In genomic region chr13:42894598-42894997, GRCm38 (mm10) we compare ENCODE assay signal across 18 mouse cellular contexts.
"Had no signal": no experiment of that assay in that cellular context is flagged by ENCODE, and none has a peak within 500 bp of the region (broad histone marks: within the 10 kb centered on the region; RNA-seq: fewer than 3 reads in every experiment).

No protein-coding gene starts in this region.

- H3K9ac ChIP-seq: liver, postnatal 0 days; lung, embryonic 15.5 days; midbrain, embryonic 13.5 days; midbrain, embryonic 15.5 days; neural tube, embryonic 12.5 days; stomach, embryonic 15.5 days had no signal

- DNase-seq: liver, postnatal 0 days; lung, adult 2 months; lung, postnatal 14 days; lung, postnatal 36 days; right cerebral cortex, postnatal 14 days; thymus, adult 18-20 months; thymus, postnatal 14 days; thymus, postnatal 36 days had no signal

- H3K4me3 ChIP-seq: lung, embryonic 15.5 days; megakaryocyte, embryonic 14.5 days; midbrain, embryonic 13.5 days; midbrain, embryonic 15.5 days; neural tube, embryonic 12.5 days; stomach, embryonic 15.5 days had no signal

- H3K4me1 ChIP-seq: lung, embryonic 15.5 days; megakaryocyte, embryonic 14.5 days; midbrain, embryonic 13.5 days; midbrain, embryonic 15.5 days; neural tube, embryonic 12.5 days; stomach, embryonic 15.5 days had no signal

- ATAC-seq: liver, postnatal 0 days; lung, postnatal 0 days; midbrain, embryonic 13.5 days; midbrain, embryonic 15.5 days had no signal

- H3K4me2 ChIP-seq: lung, embryonic 15.5 days; midbrain, embryonic 11.5 days; midbrain, embryonic 13.5 days; midbrain, embryonic 15.5 days; neural tube, embryonic 12.5 days; stomach, embryonic 15.5 days had no signal

- H3K9me3 ChIP-seq: lung, embryonic 15.5 days; midbrain, embryonic 13.5 days; midbrain, embryonic 15.5 days; neural tube, embryonic 12.5 days; stomach, embryonic 15.5 days had no signal

- H3K27me3 ChIP-seq: lung, embryonic 15.5 days; megakaryocyte, embryonic 14.5 days; midbrain, embryonic 13.5 days; midbrain, embryonic 15.5 days; neural tube, embryonic 12.5 days; stomach, embryonic 15.5 days had no signal

- H3K27ac ChIP-seq: lung, embryonic 15.5 days; macrophage; midbrain, embryonic 13.5 days; midbrain, embryonic 15.5 days; neural tube, embryonic 12.5 days; stomach, embryonic 15.5 days; stomach, postnatal 0 days had no signal

- H3K36me3 ChIP-seq: lung, embryonic 15.5 days; midbrain, embryonic 15.5 days; neural tube, embryonic 12.5 days; stomach, embryonic 15.5 days had no signal
